Mouse (Mus musculus) liver, embryonic 14.5 days (tissue): ENCODE results near the gene R3hdm2. TPM values are rescaled to one million over a fixed set of nuclear protein-coding genes. Genes with fewer than 3 reads are reported as not detected.

Experiments
- ATAC-seq: fragments of 200-750 bp; cut with Nextera tagmentation; 2 replicates; pipeline ENCODE4 v1.8.0; 2017; ENCODE audit warnings: moderate number of reproducible peaks, mild to moderate bottlenecking, moderate library complexity; ENCODE audit not compliant: insufficient read depth
- DNase-seq, 3 experiments: peaks; one replicate each; pipeline ENCODE4 v3.0.0-alpha.2; 2012 to 2013; ENCODE audit warnings: low read depth in 3 of 3, low spot score in 3 of 3
- H3K27ac ChIP-seq: fragments of 300-500 bp; sonication (generic); 2 replicates; pipeline ENCODE4 v1.5.1; 2014; ENCODE audit warnings: moderate library complexity, mild to moderate bottlenecking, control low read depth, inconsistent platforms
- H3K27me3 ChIP-seq: fragments of 300-500 bp; sonication (generic); 2 replicates; pipeline ENCODE4 v1.6.1; 2014; ENCODE audit warnings: mild to moderate bottlenecking, low read length, moderate library complexity; ENCODE audit not compliant: control insufficient read depth, insufficient read depth
- H3K36me3 ChIP-seq: fragments of 300-500 bp; sonication (generic); replicated peaks from 2 replicates; pipeline ENCODE4 v1.6.1; 2014; ENCODE audit warnings: low read depth; ENCODE audit not compliant: control insufficient read depth, insufficient read depth
- H3K4me1 ChIP-seq, 2 experiments: fragments of 200-500 bp in 1 of 2; fragments of 300-500 bp in 1 of 2; sonication (generic) in 1 of 2; replicated peaks; 2 replicates each; pipeline ENCODE4 v1.6.1; 2012 to 2014; ENCODE audit warnings: antibody characterized with exemption in 1 of 2, inconsistent platforms in 1 of 2, low read length in 1 of 2; ENCODE audit not compliant: control insufficient read depth in 2 of 2, insufficient read depth in 2 of 2
- H3K4me2 ChIP-seq: fragments of 300-500 bp; sonication (generic); 2 replicates; pipeline ENCODE4 v1.6.1; 2014; ENCODE audit warnings: low read depth, mild to moderate bottlenecking, control low read depth, moderate library complexity
- H3K4me3 ChIP-seq, 2 experiments: fragments of 200-500 bp in 1 of 2; fragments of 300-500 bp in 1 of 2; sonication (generic) in 1 of 2; 2 replicates each; pipeline ENCODE4 v1.5.1; 2012 to 2014; ENCODE audit warnings: low read depth in 2 of 2, low read length in 2 of 2, mild to moderate bottlenecking in 2 of 2, control low read depth in 1 of 2, inconsistent platforms in 1 of 2, moderate library complexity in 1 of 2; ENCODE audit not compliant: insufficient read depth in 1 of 2
- H3K9ac ChIP-seq: fragments of 300-500 bp; sonication (generic); replicated peaks from 2 replicates; pipeline ENCODE4 v1.6.1; 2014; ENCODE audit warnings: mild to moderate bottlenecking, control low read depth, moderate library complexity
- H3K9me3 ChIP-seq: fragments of 300-500 bp; sonication (generic); 2 replicates; pipeline ENCODE4 v1.6.1; 2016; ENCODE audit warnings: low read length, mixed read lengths; ENCODE audit not compliant: control insufficient read depth
- CTCF ChIP-seq: IDR thresholded peaks from 2 replicates; pipeline ENCODE4 v1.5.1; 2016; ENCODE audit warnings: antibody characterized with exemption, low read depth, control low read depth
- EP300 ChIP-seq: IDR thresholded peaks from 2 replicates; pipeline ENCODE4 v1.6.1; 2016; ENCODE audit warnings: antibody characterized with exemption, low read depth
- WGBS: fragments of 180-500 bp; shearing (Covaris S2); extraction: QIAGEN DNeasy Blood & Tissue Kit; methylation state at CpG from one replicate; pipeline ENCODE4 v1.1.7; 2014; ENCODE audit not compliant: insufficient replicate concordance; 5-methylcytosine and 5-hydroxymethylcytosine counted together
- polyA plus RNA-seq, 2 experiments: library from polyadenylated mRNA; depleted of rRNA in 1 of 2; stranded (reverse) in 1 of 2; unstranded in 1 of 2; fragments of >200 nt; fragmentation: Nextera tagmentation in 1 of 2; extraction: Ambion mirVana in 1 of 2; gene quantifications; 2 replicates each; pipeline versions ENCODE4 v1.2.1 to v1.2.3; 2012 to 2014

R3hdm2 gene
- polyA plus RNA-seq, 2 experiments: 9.0 to 10.9 TPM

DNA sequence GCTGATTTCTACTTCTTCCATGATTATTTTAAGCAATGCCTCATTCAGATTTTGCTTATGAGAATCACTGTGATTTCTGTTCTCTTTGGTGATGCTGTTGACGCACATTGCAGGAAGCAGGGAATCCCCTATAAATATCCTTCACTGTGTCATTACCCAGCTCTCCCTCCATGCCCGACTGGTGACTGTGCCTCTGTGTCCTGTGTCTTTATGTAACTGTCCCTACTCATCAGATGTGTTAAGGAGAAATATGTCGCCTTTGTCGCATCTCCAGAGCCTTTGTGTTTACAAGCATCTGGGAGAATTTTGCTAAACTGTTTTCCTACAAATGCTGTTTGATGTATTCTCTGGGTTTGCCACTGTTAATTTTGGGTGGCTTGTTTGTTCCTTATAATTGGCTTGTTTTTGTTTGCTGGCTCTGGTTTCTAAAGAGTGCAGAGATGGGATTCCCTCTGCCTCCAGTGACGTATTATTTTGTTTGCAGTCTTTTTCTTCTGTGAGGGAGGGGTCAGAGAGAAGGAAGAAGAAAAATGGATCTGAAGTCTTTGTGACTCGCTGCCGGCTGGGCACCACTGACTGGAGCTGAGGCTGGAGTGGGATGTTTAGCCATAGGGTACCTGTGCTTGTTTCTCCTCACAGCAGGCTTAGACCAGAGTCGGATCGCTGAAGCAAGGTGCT, 40.7 kb downstream of the R3hdm2 start:
- Histone ChIP-seq H3K9ac (no peak overlapping the region), H3K4me3 (no peak overlapping the region), H3K4me2 (no peak overlapping the region), H3K27me3 (no peaks in the 10 kb centered on the region), H3K4me1 (peaks cover 0 to 1% of the 10 kb centered on the region in 2 experiments; a peak in 1 of 4 replicates), H3K27ac (no peak overlapping the region), H3K9me3 (no peaks in the 10 kb centered on the region), H3K36me3 (no peaks in the 10 kb centered on the region)
- TF ChIP-seq CTCF: no peak
- ATAC-seq (no peak), DNase-seq (no peak)
- WGBS: 38% methylated on average over 9 of the region's 9 CpGs

DNA sequence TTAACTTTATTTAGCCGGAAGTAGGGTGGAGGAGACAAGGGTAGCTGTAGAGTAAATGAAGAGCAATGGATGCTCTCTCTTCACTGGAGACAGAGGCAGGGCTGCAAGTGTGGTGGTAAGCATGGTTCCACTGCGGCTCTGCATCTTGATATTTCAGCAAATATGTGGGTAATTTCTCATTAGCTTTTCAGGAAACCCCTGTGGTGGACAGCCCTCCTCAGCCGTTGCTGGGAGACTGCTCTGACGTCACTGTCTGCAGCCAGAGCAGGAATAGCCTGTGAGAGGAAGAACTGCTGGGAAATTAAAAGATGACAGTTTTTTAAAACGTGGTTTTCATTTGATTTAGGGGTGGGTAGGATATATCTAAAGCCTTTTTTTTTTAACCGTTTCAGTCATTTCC, 41.9 kb downstream of the R3hdm2 start:
- no peaks in the 10 kb centered on the region for H3K36me3 ChIP-seq
- TF ChIP-seq CTCF (no peak), EP300 (no peak)
- no peaks in the 10 kb centered on the region for H3K9me3 ChIP-seq
- no peak overlapping the region for H3K27ac ChIP-seq
- no peak overlapping the region for H3K9ac ChIP-seq
- no peaks in the 10 kb centered on the region for H3K27me3 ChIP-seq
- no peak for DNase-seq
- H3K4me3 ChIP-seq: no peak overlapping the region
- 19% methylated on average over 6 of the region's 6 CpGs for WGBS
- no peak for ATAC-seq
- no peak overlapping the region for H3K4me2 ChIP-seq
- H3K4me1 ChIP-seq: peaks cover 0 to 9% of the 10 kb centered on the region in 2 experiments; a peak in 3 of 4 replicates

DNA sequence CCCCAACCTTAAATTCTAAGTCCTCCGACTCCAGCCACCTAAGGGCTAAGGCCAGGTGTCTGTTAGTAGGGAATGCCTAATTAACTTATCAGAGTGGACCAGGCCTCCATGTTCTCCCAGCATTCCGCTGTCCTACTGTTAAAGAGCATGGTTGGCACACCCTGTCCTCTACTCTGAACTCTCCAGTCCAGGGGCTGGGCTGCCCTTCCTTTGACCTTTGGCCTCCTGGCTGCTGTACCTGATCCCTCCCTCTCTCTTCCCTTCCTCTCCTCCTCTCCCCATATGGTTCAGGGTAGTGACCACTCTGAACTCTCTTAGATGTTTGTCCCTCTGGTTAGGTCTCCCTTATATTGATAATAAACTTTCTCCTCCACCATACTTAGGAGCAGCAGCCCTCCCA, 45.7 kb downstream of the R3hdm2 start:
- WGBS: 54% methylated on average over 2 of the region's 2 CpGs
- no peaks in the 10 kb centered on the region for H3K36me3 ChIP-seq
- ATAC-seq (peak; percentile 41; the same call in 1 of the 2 replicates), DNase-seq (no peak)
- no peak overlapping the region for H3K9ac ChIP-seq
- no peak overlapping the region for H3K4me2 ChIP-seq
- no peak overlapping the region for H3K4me3 ChIP-seq
- no peak overlapping the region for H3K27ac ChIP-seq
- H3K27me3 ChIP-seq: no peaks in the 10 kb centered on the region
- TF ChIP-seq CTCF (no peak), EP300 (no peak)
- no peaks in the 10 kb centered on the region for H3K9me3 ChIP-seq
- H3K4me1 ChIP-seq: peaks cover 0 to 13% of the 10 kb centered on the region in 2 experiments; a peak in 3 of 4 replicates

DNA sequence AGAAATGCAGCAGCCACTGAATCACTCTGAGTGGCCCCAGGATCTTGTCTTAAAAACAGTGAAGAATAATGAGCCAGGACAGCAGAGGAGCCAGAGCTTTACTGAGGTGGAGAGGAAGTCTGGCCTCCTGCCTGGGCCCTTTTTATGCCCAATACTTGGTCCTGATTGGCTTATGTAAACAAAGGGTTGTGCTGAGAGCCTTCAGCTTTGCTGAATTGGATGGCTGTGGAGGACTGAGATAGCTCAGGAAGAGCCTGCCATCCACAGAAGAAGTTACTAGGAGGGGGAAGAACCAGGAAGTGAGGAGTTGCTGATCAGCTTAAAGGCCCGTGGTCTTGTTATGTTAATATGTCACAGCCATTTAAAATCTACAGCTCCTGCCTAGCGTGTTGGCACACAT, 46.5 kb downstream of the R3hdm2 start:
- ATAC-seq (no peak), DNase-seq (no peak)
- Histone ChIP-seq H3K27me3 (no peaks in the 10 kb centered on the region), H3K9ac (no peak overlapping the region), H3K4me3 (no peak overlapping the region), H3K27ac (no peak overlapping the region), H3K4me1 (peaks cover 0 to 13% of the 10 kb centered on the region in 2 experiments; a peak in 3 of 4 replicates), H3K4me2 (no peak overlapping the region), H3K9me3 (no peaks in the 10 kb centered on the region), H3K36me3 (no peaks in the 10 kb centered on the region)
- no peak for TF ChIP-seq CTCF
- TF ChIP-seq EP300: no peak
- WGBS: 25% methylated on average over 2 of the region's 2 CpGs

GRCm38 (mm10) chr10:127427107-127427506, 47.0 kb downstream of the R3hdm2 start:
- Histone ChIP-seq H3K9ac (no peak overlapping the region), H3K27ac (no peak overlapping the region), H3K9me3 (no peaks in the 10 kb centered on the region), H3K36me3 (no peaks in the 10 kb centered on the region), H3K4me3 (no peak overlapping the region), H3K4me2 (no peak overlapping the region), H3K4me1 (peaks cover 0 to 13% of the 10 kb centered on the region in 2 experiments; a peak in 3 of 4 replicates), H3K27me3 (no peaks in the 10 kb centered on the region)
- DNase-seq: no peak
- 37% methylated on average over 1 of the region's 1 CpGs for WGBS
- TF ChIP-seq EP300 (no peak), CTCF (no peak)
- no peak for ATAC-seq
